Mouse (Mus musculus) heart, embryonic 11.5 days (tissue): Measurements from ENCODE around the gene Sun1. TPM values are rescaled to one million over a fixed set of nuclear protein-coding genes. Genes with fewer than 3 reads are reported as not detected.

ENCODE experiments used
- polyA plus RNA-seq: library from polyadenylated mRNA; unstranded; fragments of >200 nt; fragmentation: Nextera tagmentation; extraction: Ambion mirVana; gene quantifications from 2 replicates; pipeline ENCODE4 v1.2.1, GENCODE M21; 2014

Gene Sun1
- polyA plus RNA-seq, 1 experiment from 2014 or later, result 33.4 TPM

Other genes with a start within 250 kb of the Sun1 start
- gene Pdgfa, start 203.3 kb upstream of the Sun1 start, polyA plus RNA-seq, result 29.3 and 30.8 TPM in 2 replicates
- gene Prkar1b, start 50.6 kb upstream of the Sun1 start, polyA plus RNA-seq, result 5.3 and 8.4 TPM in 2 replicates
- gene Dnaaf5, start 50.4 kb upstream of the Sun1 start, polyA plus RNA-seq, result 6.2 and 6.9 TPM in 2 replicates
- gene Get4, start 51.7 kb downstream of the Sun1 start, polyA plus RNA-seq, result 138 and 139 TPM in 2 replicates
- 1.4 and 2.5 TPM in 2 replicates for gene Adap1, start 125.0 kb downstream of the Sun1 start, polyA plus RNA-seq
- 85.3 and 95.2 TPM in 2 replicates for gene Cox19, start 150.8 kb downstream of the Sun1 start, polyA plus RNA-seq
- gene Cyp2w1, start 152.0 kb downstream of the Sun1 start, polyA plus RNA-seq, result not detected in 2 replicates
- 7.2 and 7.5 TPM in 2 replicates for gene Gpr146, start 177.1 kb downstream of the Sun1 start, polyA plus RNA-seq
- gene C130050O18Rik, start 204.6 kb downstream of the Sun1 start, polyA plus RNA-seq, result 0.17 and 0.21 TPM in 2 replicates
- 0.57 and 0.72 TPM in 2 replicates for gene Gper1, start 222.5 kb downstream of the Sun1 start, polyA plus RNA-seq